Mouse (Mus musculus) embryonic facial prominence, embryonic 12.5 days (tissue): Measurements from ENCODE around the gene Gm44511. TPM values are rescaled to one million over a fixed set of nuclear protein-coding genes. Genes with fewer than 3 reads are reported as not detected.
"Not testable (repeated sequence)": the region's sequence is repeated elsewhere in the genome, so short reads cannot be mapped to it uniquely, and the experiment has no call there.

Experiments
- ATAC-seq: fragments of 200-750 bp; cut with Nextera tagmentation; 2 replicates; pipeline ENCODE4 v1.8.0; 2017; ENCODE audit not compliant: insufficient number of reproducible peaks, insufficient read depth, low FRiP score, low TSS enrichment
- H3K27ac ChIP-seq: fragments of 300-500 bp; sonication (generic); 2 replicates; pipeline ENCODE4 v1.5.1; 2016; ENCODE audit warnings: mild to moderate bottlenecking
- H3K27me3 ChIP-seq: fragments of 300-500 bp; sonication (generic); 2 replicates; pipeline ENCODE4 v1.6.1; 2016; ENCODE audit warnings: mild to moderate bottlenecking, moderate library complexity
- H3K36me3 ChIP-seq: fragments of 300-500 bp; sonication (generic); 2 replicates; pipeline ENCODE4 v1.6.1; 2016; ENCODE audit warnings: mild to moderate bottlenecking
- H3K4me1 ChIP-seq: fragments of 300-500 bp; sonication (generic); 2 replicates; pipeline ENCODE4 v1.6.1; 2016
- H3K4me2 ChIP-seq: fragments of 300-500 bp; sonication (generic); replicated peaks from 2 replicates; pipeline ENCODE4 v1.6.1; 2016; ENCODE audit warnings: mild to moderate bottlenecking, moderate library complexity
- H3K4me3 ChIP-seq: fragments of 300-500 bp; sonication (generic); 2 replicates; pipeline ENCODE4 v1.5.1; 2016; ENCODE audit warnings: mild to moderate bottlenecking
- H3K9ac ChIP-seq: fragments of 300-500 bp; sonication (generic); 2 replicates; pipeline ENCODE4 v1.6.1; 2016; ENCODE audit warnings: mild to moderate bottlenecking, moderate library complexity
- H3K9me3 ChIP-seq: fragments of 300-500 bp; sonication (generic); 2 replicates; pipeline ENCODE4 v1.6.1; 2016; ENCODE audit warnings: mild to moderate bottlenecking, moderate library complexity
- WGBS: fragments of 180-500 bp; shearing (Covaris S2); methylation state at CpG from one replicate; pipeline ENCODE4 v1.1.7; 2016; 5-methylcytosine and 5-hydroxymethylcytosine counted together
- polyA plus RNA-seq: library from polyadenylated mRNA; unstranded; fragments of >200 nt; fragmentation: Nextera tagmentation; extraction: Ambion mirVana; gene quantifications from 2 replicates; pipeline ENCODE4 v1.2.1, GENCODE M21; 2016

The Gm44511 gene
- polyA plus RNA-seq, 1 experiment from 2014 or later = not detected

- no peaks in the 10 kb centered on the region for H3K36me3 ChIP-seq
- no peak overlapping the region for H3K9ac ChIP-seq
- no peak overlapping the region for H3K27ac ChIP-seq
- H3K4me3 ChIP-seq = no peak overlapping the region
- no peaks in the 10 kb centered on the region for H3K27me3 ChIP-seq
- 93% methylated on average over 4 of the region's 4 CpGs for WGBS
- H3K4me2 ChIP-seq = no peak overlapping the region
- peaks cover 2% of the 10 kb centered on the region; the same call in 1 of the 2 replicates for H3K4me1 ChIP-seq
- no peak for ATAC-seq
- no peaks in the 10 kb centered on the region for H3K9me3 ChIP-seq
These were observed 21.3 kb upstream of the Gm44511 start for GRCm38 (mm10) chr6:128847401-128847800.

GRCm38 (mm10) chr6:128845998-128846542 lies 20.0 kb upstream of the Gm44511 start:
- ATAC-seq = no peak
- no peak overlapping the region for H3K4me2 ChIP-seq
- WGBS = 62% methylated on average over 6 of the region's 9 CpGs
- H3K9me3 ChIP-seq = no peaks in the 10 kb centered on the region
- no peaks in the 10 kb centered on the region for H3K27me3 ChIP-seq
- no peaks in the 10 kb centered on the region for H3K36me3 ChIP-seq
- no peak overlapping the region for H3K9ac ChIP-seq
- H3K27ac ChIP-seq = no peak overlapping the region
- H3K4me1 ChIP-seq = peaks cover 6% of the 10 kb centered on the region; the same call in 1 of the 2 replicates
- no peak overlapping the region for H3K4me3 ChIP-seq

GRCm38 (mm10) chr6:128845319-128845979 lies 19.3 kb upstream of the Gm44511 start:
- Histone ChIP-seq H3K4me3 (no peak overlapping the region), H3K9me3 (no peaks in the 10 kb centered on the region), H3K36me3 (no peaks in the 10 kb centered on the region), H3K27ac (no peak overlapping the region), H3K4me2 (peak overlapping the region; percentile 13; the same call in 1 of the 2 replicates), H3K9ac (no peak overlapping the region), H3K27me3 (no peaks in the 10 kb centered on the region), H3K4me1 (peaks cover 6% of the 10 kb centered on the region; the same call in 1 of the 2 replicates)
- 28% methylated on average over 7 of the region's 7 CpGs for WGBS
- ATAC-seq = no peak

- H3K9ac ChIP-seq = no peak overlapping the region
- H3K27me3 ChIP-seq = no peaks in the 10 kb centered on the region
- H3K9me3 ChIP-seq = no peaks in the 10 kb centered on the region
- WGBS = 79% methylated on average over 5 of the region's 5 CpGs
- peaks cover 8% of the 10 kb centered on the region; the same call in 1 of the 2 replicates for H3K4me1 ChIP-seq
- ATAC-seq = no peak
- H3K36me3 ChIP-seq = no peaks in the 10 kb centered on the region
- H3K4me2 ChIP-seq = peak overlapping the region; percentile 54; the same call in 1 of the 2 replicates
- H3K4me3 ChIP-seq = peak overlapping the region; percentile 69; the same call in 1 of the 2 replicates
- no peak overlapping the region for H3K27ac ChIP-seq
These were observed 18.5 kb upstream of the Gm44511 start for GRCm38 (mm10) chr6:128844586-128845080.

GRCm38 (mm10) chr6:128844131-128844530 lies 18.0 kb upstream of the Gm44511 start:
- 29% methylated on average over 8 of the region's 8 CpGs for WGBS
- ATAC-seq = no peak
- peak overlapping the region; percentile 69 for H3K4me3 ChIP-seq
- peak overlapping the region; percentile 54 for H3K4me2 ChIP-seq
- no peaks in the 10 kb centered on the region for H3K27me3 ChIP-seq
- H3K9ac ChIP-seq = no peak overlapping the region
- 0 out of 2 replicates have a peak overlapping the region, but pooled peaks have one; percentile 20 for H3K27ac ChIP-seq
- no peaks in the 10 kb centered on the region for H3K36me3 ChIP-seq
- no peaks in the 10 kb centered on the region for H3K9me3 ChIP-seq
- peaks cover 9% of the 10 kb centered on the region; the same call in 1 of the 2 replicates for H3K4me1 ChIP-seq

GRCm38 (mm10) chr6:128843479-128843992 lies 17.4 kb upstream of the Gm44511 start:
- no peak; the same call in 1 of the 2 replicates for ATAC-seq
- WGBS = under 1% methylated on average over 22 of the region's 22 CpGs
- peak overlapping the region; percentile 59 for H3K9ac ChIP-seq

GRCm38 (mm10) chr6:128842945-128843478 lies 16.9 kb upstream of the Gm44511 start:
- H3K27me3 ChIP-seq = no peaks in the 10 kb centered on the region
- peak overlapping the region; percentile 69 for H3K4me3 ChIP-seq
- H3K4me2 ChIP-seq = peak overlapping the region; percentile 54
- under 1% methylated on average over 44 of the region's 44 CpGs for WGBS
- peak overlapping the region; percentile 65 for H3K9ac ChIP-seq
- no peaks in the 10 kb centered on the region for H3K9me3 ChIP-seq
- peaks cover 9% of the 10 kb centered on the region; the same call in 1 of the 2 replicates for H3K4me1 ChIP-seq
- peak overlapping the region; percentile 93 for H3K27ac ChIP-seq
- ATAC-seq = peak; percentile 74
- H3K36me3 ChIP-seq = no peaks in the 10 kb centered on the region

More at GRCm38 (mm10) chr6:128843479-128843992, 17.4 kb upstream of the Gm44511 start:
- H3K4me3 ChIP-seq = peak overlapping the region; percentile 69
- peaks cover 9% of the 10 kb centered on the region; the same call in 1 of the 2 replicates for H3K4me1 ChIP-seq
- peak overlapping the region; percentile 93 for H3K27ac ChIP-seq
- peak overlapping the region; percentile 54 for H3K4me2 ChIP-seq
- H3K9me3 ChIP-seq = no peaks in the 10 kb centered on the region
- no peaks in the 10 kb centered on the region for H3K36me3 ChIP-seq
- no peaks in the 10 kb centered on the region for H3K27me3 ChIP-seq

- H3K4me2 ChIP-seq = peak overlapping the region; percentile 54
- ATAC-seq = no peak
- H3K9me3 ChIP-seq = no peaks in the 10 kb centered on the region
- no peaks in the 10 kb centered on the region for H3K36me3 ChIP-seq
- H3K4me3 ChIP-seq = peak overlapping the region; percentile 69
- peaks cover 9% of the 10 kb centered on the region; the same call in 1 of the 2 replicates for H3K4me1 ChIP-seq
- peak overlapping the region; percentile 93 for H3K27ac ChIP-seq
- H3K9ac ChIP-seq = peak overlapping the region; percentile 65
- WGBS = 0% methylated on average over 20 of the region's 20 CpGs
- H3K27me3 ChIP-seq = no peaks in the 10 kb centered on the region
These were observed 16.3 kb upstream of the Gm44511 start for GRCm38 (mm10) chr6:128842356-128842944.

GRCm38 (mm10) chr6:128841327-128842089 lies 15.4 kb upstream of the Gm44511 start:
- Histone ChIP-seq H3K4me2 (peak overlapping the region; percentile 54), H3K36me3 (no peaks in the 10 kb centered on the region), H3K9ac (0 out of 2 replicates have a peak overlapping the region, but pooled peaks have one; percentile 65), H3K9me3 (no peaks in the 10 kb centered on the region), H3K27ac (0 out of 2 replicates have a peak overlapping the region, but pooled peaks have one; percentile 93), H3K4me3 (peak overlapping the region; percentile 69), H3K27me3 (no peaks in the 10 kb centered on the region), H3K4me1 (peaks cover 9% of the 10 kb centered on the region; the same call in 1 of the 2 replicates)
- no peak for ATAC-seq
- WGBS = 42% methylated on average over 4 of the region's 4 CpGs

- H3K27me3 ChIP-seq, H3K4me1 ChIP-seq, H3K9me3 ChIP-seq, H3K4me2 ChIP-seq, H3K36me3 ChIP-seq, H3K4me3 ChIP-seq, H3K27ac ChIP-seq, H3K9ac ChIP-seq, ATAC-seq: not testable (repeated sequence)
- 80% methylated on average over 3 of the region's 3 CpGs for WGBS
These were observed 14.6 kb upstream of the Gm44511 start for GRCm38 (mm10) chr6:128840669-128841068.
